Mouse (Mus musculus) thymus, adult 2 months (tissue): ENCODE data around the gene Shd.

Experiments
- CTCF ChIP-seq: fragments of 200-500 bp; IDR thresholded peaks from 2 replicates; pipeline ENCODE4 v1.5.1; 2012; ENCODE audit warnings: mild to moderate bottlenecking, control low read depth, low read length, moderate library complexity, borderline replicate concordance; ENCODE audit not compliant: control insufficient read depth, poor library complexity, insufficient read depth; ENCODE audit errors: extremely low read depth
- POLR2A ChIP-seq: fragments of 200-500 bp; IDR thresholded peaks from 2 replicates; pipeline ENCODE4 v1.6.1; 2012; ENCODE audit warnings: mild to moderate bottlenecking, low read length, control low read depth, moderate library complexity; ENCODE audit not compliant: control insufficient read depth, poor library complexity, insufficient read depth; ENCODE audit errors: extremely low read depth

- 0 out of 2 replicates have a peak, but pooled peaks have one; percentile 9 for TF ChIP-seq POLR2A
- TF ChIP-seq CTCF = no peak
These were observed 50.3 kb downstream of the Shd start for GRCm38 (mm10) chr17:56020400-56021084.
